Mouse (Mus musculus) CH12.LX (cell line): ENCODE results near the gene Cacna1c. TPM values are rescaled to one million over a fixed set of nuclear protein-coding genes. Genes with fewer than 3 reads are reported as not detected.

Experiments used
- DNase-seq: peaks from one replicate; pipeline ENCODE4 v3.0.0-alpha.2; 2013; ENCODE audit errors: extremely low read depth
- H3K27ac ChIP-seq: 2 replicates; pipeline ENCODE4 v1.5.1; 2012; ENCODE audit warnings: low read depth, mild to moderate bottlenecking, control low read depth, moderate library complexity; ENCODE audit not compliant: insufficient read depth
- H3K27me3 ChIP-seq: replicated peaks from 2 replicates; pipeline ENCODE3; 2012; ENCODE audit warnings: inconsistent platforms
- H3K36me3 ChIP-seq, 2 experiments: replicated peaks in 1 of 2; 2 replicates each; pipeline versions ENCODE3 to v1.6.1; 2012; ENCODE audit warnings: inconsistent platforms in 1 of 2, low read length in 1 of 2, mild to moderate bottlenecking in 1 of 2, mixed read lengths in 1 of 2, moderate library complexity in 1 of 2; ENCODE audit not compliant: control insufficient read depth in 1 of 2, insufficient read depth in 1 of 2
- H3K4me1 ChIP-seq, 2 experiments: 2 replicates each; pipeline ENCODE4 v1.6.1; 2012; ENCODE audit warnings: inconsistent platforms in 1 of 2, moderate library complexity in 1 of 2; ENCODE audit not compliant: insufficient read depth in 2 of 2, control insufficient read depth in 1 of 2
- H3K4me2 ChIP-seq: 2 replicates; pipeline ENCODE4 v1.6.1; 2012; ENCODE audit warnings: low read depth, mild to moderate bottlenecking, control low read depth; ENCODE audit not compliant: poor library complexity, insufficient read depth, severe bottlenecking
- H3K4me3 ChIP-seq, 3 experiments: fragments of 150-350 bp in 1 of 3; sonication (generic) in 1 of 3; replicated peaks in 1 of 3; 2 replicates each; pipeline versions ENCODE3 to v1.5.1; 2011 to 2012; ENCODE audit warnings: low read depth in 2 of 3, low read length in 2 of 3, mild to moderate bottlenecking in 2 of 3, moderate library complexity in 2 of 3, control low read depth in 1 of 3, improper control_type of control experiment in 1 of 3, inconsistent platforms in 1 of 3, mixed read lengths in 1 of 3; ENCODE audit not compliant: poor library complexity in 1 of 3
- H3K79me2 ChIP-seq: replicated peaks from 2 replicates; pipeline ENCODE4 v1.6.1; 2012; ENCODE audit warnings: mild to moderate bottlenecking, moderate library complexity; ENCODE audit not compliant: control insufficient read depth, poor library complexity, insufficient read depth, severe bottlenecking; ENCODE audit errors: extremely low read depth
- H3K9ac ChIP-seq: 2 replicates; pipeline ENCODE4 v1.6.1; 2012; ENCODE audit warnings: low read depth, mild to moderate bottlenecking, control low read depth, moderate library complexity; ENCODE audit not compliant: insufficient read depth
- H3K9me3 ChIP-seq: replicated peaks from 2 replicates; pipeline ENCODE3; 2012; ENCODE audit warnings: low read length, inconsistent platforms, mixed read lengths
- BHLHE40 ChIP-seq: IDR thresholded peaks from 2 replicates; pipeline ENCODE4 v1.6.1; 2011; ENCODE audit warnings: mild to moderate bottlenecking, low read depth, low read length, improper control_type of control experiment
- GABPA ChIP-seq: IDR thresholded peaks from 2 replicates; pipeline ENCODE4 v1.6.1; 2012; ENCODE audit warnings: low read depth, low read length, improper control_type of control experiment, inconsistent platforms; ENCODE audit not compliant: insufficient replicate concordance
- HCFC1 ChIP-seq: IDR thresholded peaks from 2 replicates; pipeline ENCODE4 v1.6.1; 2012; ENCODE audit warnings: low read depth, mild to moderate bottlenecking, inconsistent platforms, low read length, improper control_type of control experiment
- IRF4 ChIP-seq: IDR thresholded peaks from 2 replicates; pipeline ENCODE4 v1.6.1; 2014; ENCODE audit warnings: low read depth, mild to moderate bottlenecking, inconsistent platforms, low read length, improper control_type of control experiment
- JUN ChIP-seq: IDR thresholded peaks from 2 replicates; pipeline ENCODE4 v1.6.1; 2011; ENCODE audit warnings: low read depth, mild to moderate bottlenecking, low read length, improper control_type of control experiment, moderate library complexity; ENCODE audit not compliant: insufficient read depth
- KAT2A ChIP-seq: IDR thresholded peaks from 2 replicates; pipeline ENCODE4 v1.6.1; 2012; ENCODE audit warnings: low read length, improper control_type of control experiment, inconsistent platforms; ENCODE audit not compliant: insufficient replicate concordance
- MAX ChIP-seq: IDR thresholded peaks from 2 replicates; pipeline ENCODE4 v1.6.1; 2011; ENCODE audit warnings: low read length, improper control_type of control experiment
- MEF2A ChIP-seq: IDR thresholded peaks from 2 replicates; pipeline ENCODE4 v1.6.1; 2014; ENCODE audit warnings: low read depth, mild to moderate bottlenecking, inconsistent platforms, low read length, improper control_type of control experiment, borderline replicate concordance
- MXI1 ChIP-seq: IDR thresholded peaks from 2 replicates; pipeline ENCODE4 v1.6.1; 2011; ENCODE audit warnings: mild to moderate bottlenecking, low read depth, low read length, improper control_type of control experiment
- NRF1 ChIP-seq: IDR thresholded peaks from 2 replicates; pipeline ENCODE4 v1.6.1; 2014; ENCODE audit warnings: low read depth, mild to moderate bottlenecking, inconsistent platforms, low read length, improper control_type of control experiment, moderate library complexity
- POLR2A ChIP-seq: IDR thresholded peaks from 2 replicates; pipeline ENCODE4 v1.6.1; 2011; ENCODE audit warnings: low read depth, mild to moderate bottlenecking, improper control_type of control experiment, low read length
- TBP ChIP-seq: conservative IDR thresholded peaks from 2 replicates; pipeline ENCODE4 v1.6.1; 2011; ENCODE audit warnings: low read depth, low read length, improper control_type of control experiment
- TCF12 ChIP-seq: IDR thresholded peaks from 2 replicates; pipeline ENCODE4 v1.6.1; 2014; ENCODE audit warnings: low read depth, mild to moderate bottlenecking, inconsistent platforms, low read length, improper control_type of control experiment
- UBTF ChIP-seq: IDR thresholded peaks from 2 replicates; pipeline ENCODE4 v1.6.1; 2012; ENCODE audit warnings: low read depth, mild to moderate bottlenecking, inconsistent platforms, low read length, improper control_type of control experiment, moderate library complexity
- dilution Hi-C: fragments of 300-500 bp; cut with MboI; formaldehyde crosslinking; loops from 2 replicates; pipeline ENCODE4 v1.14.3; 2020; ENCODE audit warnings: low sequenced_read_pairs; ENCODE audit not compliant: extremely low pct_unique_long_range_greater_than_20kb, extremely low pct_ligation_motif_present
- in situ Hi-C: fragments of 300-500 bp; cut with MboI; formaldehyde crosslinking; loops from 3 replicates; pipeline ENCODE4 v1.14.3; 2019; ENCODE audit warnings: low sequenced_read_pairs, low pct_ligation_motif_present, low pct_unique_long_range_greater_than_20kb, mixed read lengths
- polyA plus RNA-seq: library from polyadenylated mRNA; unstranded; fragments of >175 nt; gene quantifications from 2 replicates; pipeline ENCODE4 v1.2.1, GENCODE M21; 2012; ENCODE audit warnings: low read depth; ENCODE audit not compliant: insufficient read length
- total RNA-seq, 2 experiments: library from RNA; depleted of rRNA; stranded (reverse); fragments of 300-350 nt in 1 of 2; fragments of >200 nt in 1 of 2; gene quantifications; 2 replicates each; pipeline ENCODE4 v1.2.3; 2012 to 2014

Gene Cacna1c
- total and polyA plus RNA-seq, 3 experiments, result 0.04 TPM; not detected in 2

- no peak for TF ChIP-seq POLR2A
- TF ChIP-seq MEF2A, result no peak
- no peak for TF ChIP-seq HCFC1
- no peak for TF ChIP-seq KAT2A
- no peak for TF ChIP-seq UBTF
- TF ChIP-seq BHLHE40, result no peak
- no peak for TF ChIP-seq MXI1
- no peak for TF ChIP-seq IRF4
- no peak for TF ChIP-seq NRF1
- no peak for TF ChIP-seq GABPA
- no peak for TF ChIP-seq TCF12
- TF ChIP-seq MAX, result no peak
- no peaks in the 10 kb centered on the region for H3K36me3 ChIP-seq
- dilution Hi-C loops, result no loop called here
- no peak for DNase-seq
- H3K27me3 ChIP-seq, result peaks cover 87% of the 10 kb centered on the region
- H3K4me3 ChIP-seq, result no peak overlapping the region
- no peak overlapping the region for H3K4me2 ChIP-seq
- no peaks in the 10 kb centered on the region for H3K9me3 ChIP-seq
- no peaks in the 10 kb centered on the region for H3K79me2 ChIP-seq
- in situ Hi-C loops, result no loop called here
- H3K4me1 ChIP-seq, result 0 out of 4 replicates have a peak, but pooled peaks cover 0 to 3% of the 10 kb centered on the region in 2 experiments
- H3K9ac ChIP-seq, result no peak overlapping the region
- H3K27ac ChIP-seq, result no peak overlapping the region
Observed at GRCm38 (mm10) chr6:118843566-118843965, 352.7 kb downstream of the Cacna1c start.

- in situ Hi-C loops (no loop called here), dilution Hi-C loops (no loop called here)
- Histone ChIP-seq H3K9me3 (no peaks in the 10 kb centered on the region), H3K36me3 (no peaks in the 10 kb centered on the region), H3K27ac (no peak overlapping the region), H3K79me2 (no peaks in the 10 kb centered on the region), H3K9ac (no peak overlapping the region), H3K4me1 (0 out of 4 replicates have a peak, but pooled peaks cover 0 to 3% of the 10 kb centered on the region in 2 experiments), H3K27me3 (peaks cover 79% of the 10 kb centered on the region), H3K4me2 (no peak overlapping the region), H3K4me3 (no peak overlapping the region)
- no peak for TF ChIP-seq TBP
- TF ChIP-seq UBTF, result no peak
- no peak for TF ChIP-seq HCFC1
- no peak for TF ChIP-seq TCF12
- no peak for TF ChIP-seq NRF1
- TF ChIP-seq JUN, result no peak
- no peak for DNase-seq
Observed at GRCm38 (mm10) chr6:118841892-118842291, 354.3 kb downstream of the Cacna1c start.
